Mouse (Mus musculus) CH12.LX (cell line): ENCODE measurements around the gene Ccser1. TPM values are rescaled to one million over a fixed set of nuclear protein-coding genes. Genes with fewer than 3 reads are reported as not detected.

Experiments used
- DNase-seq: peaks from one replicate; pipeline ENCODE4 v3.0.0-alpha.2; 2013; ENCODE audit errors: extremely low read depth
- H3K27ac ChIP-seq: 2 replicates; pipeline ENCODE4 v1.5.1; 2012; ENCODE audit warnings: low read depth, mild to moderate bottlenecking, control low read depth, moderate library complexity; ENCODE audit not compliant: insufficient read depth
- H3K27me3 ChIP-seq: replicated peaks from 2 replicates; pipeline ENCODE3; 2012; ENCODE audit warnings: inconsistent platforms
- H3K36me3 ChIP-seq, 2 experiments: replicated peaks in 1 of 2; 2 replicates each; pipeline versions ENCODE3 to v1.6.1; 2012; ENCODE audit warnings: inconsistent platforms in 1 of 2, low read length in 1 of 2, mild to moderate bottlenecking in 1 of 2, mixed read lengths in 1 of 2, moderate library complexity in 1 of 2; ENCODE audit not compliant: control insufficient read depth in 1 of 2, insufficient read depth in 1 of 2
- H3K4me1 ChIP-seq, 2 experiments: 2 replicates each; pipeline ENCODE4 v1.6.1; 2012; ENCODE audit warnings: inconsistent platforms in 1 of 2, moderate library complexity in 1 of 2; ENCODE audit not compliant: insufficient read depth in 2 of 2, control insufficient read depth in 1 of 2
- H3K4me2 ChIP-seq: 2 replicates; pipeline ENCODE4 v1.6.1; 2012; ENCODE audit warnings: low read depth, mild to moderate bottlenecking, control low read depth; ENCODE audit not compliant: poor library complexity, insufficient read depth, severe bottlenecking
- H3K4me3 ChIP-seq, 3 experiments: fragments of 150-350 bp in 1 of 3; sonication (generic) in 1 of 3; replicated peaks in 1 of 3; 2 replicates each; pipeline versions ENCODE3 to v1.5.1; 2011 to 2012; ENCODE audit warnings: low read depth in 2 of 3, low read length in 2 of 3, mild to moderate bottlenecking in 2 of 3, moderate library complexity in 2 of 3, control low read depth in 1 of 3, improper control_type of control experiment in 1 of 3, inconsistent platforms in 1 of 3, mixed read lengths in 1 of 3; ENCODE audit not compliant: poor library complexity in 1 of 3
- H3K79me2 ChIP-seq: replicated peaks from 2 replicates; pipeline ENCODE4 v1.6.1; 2012; ENCODE audit warnings: mild to moderate bottlenecking, moderate library complexity; ENCODE audit not compliant: control insufficient read depth, poor library complexity, insufficient read depth, severe bottlenecking; ENCODE audit errors: extremely low read depth
- H3K9ac ChIP-seq: 2 replicates; pipeline ENCODE4 v1.6.1; 2012; ENCODE audit warnings: low read depth, mild to moderate bottlenecking, control low read depth, moderate library complexity; ENCODE audit not compliant: insufficient read depth
- H3K9me3 ChIP-seq: replicated peaks from 2 replicates; pipeline ENCODE3; 2012; ENCODE audit warnings: low read length, inconsistent platforms, mixed read lengths
- BHLHE40 ChIP-seq: IDR thresholded peaks from 2 replicates; pipeline ENCODE4 v1.6.1; 2011; ENCODE audit warnings: mild to moderate bottlenecking, low read depth, low read length, improper control_type of control experiment
- CHD2 ChIP-seq: IDR thresholded peaks from 2 replicates; pipeline ENCODE4 v1.6.1; 2011; ENCODE audit warnings: low read length, improper control_type of control experiment
- CTCF ChIP-seq, 2 experiments: IDR thresholded peaks in 1 of 2; conservative IDR thresholded peaks in 1 of 2; 2 replicates each; pipeline ENCODE4 v1.5.1; 2011 to 2012; ENCODE audit warnings: low read depth in 2 of 2, low read length in 2 of 2, improper control_type of control experiment in 1 of 2, inconsistent platforms in 1 of 2, mild to moderate bottlenecking in 1 of 2, moderate library complexity in 1 of 2
- E2F4 ChIP-seq: IDR thresholded peaks from 2 replicates; pipeline ENCODE4 v1.6.1; 2011; ENCODE audit warnings: low read depth, low read length, improper control_type of control experiment; ENCODE audit not compliant: insufficient replicate concordance
- GABPA ChIP-seq: IDR thresholded peaks from 2 replicates; pipeline ENCODE4 v1.6.1; 2012; ENCODE audit warnings: low read depth, low read length, improper control_type of control experiment, inconsistent platforms; ENCODE audit not compliant: insufficient replicate concordance
- KAT2A ChIP-seq: IDR thresholded peaks from 2 replicates; pipeline ENCODE4 v1.6.1; 2012; ENCODE audit warnings: low read length, improper control_type of control experiment, inconsistent platforms; ENCODE audit not compliant: insufficient replicate concordance
- MAFK ChIP-seq: IDR thresholded peaks from 2 replicates; pipeline ENCODE4 v1.6.1; 2011; ENCODE audit warnings: low read length, improper control_type of control experiment; ENCODE audit not compliant: insufficient replicate concordance
- MEF2A ChIP-seq: IDR thresholded peaks from 2 replicates; pipeline ENCODE4 v1.6.1; 2014; ENCODE audit warnings: low read depth, mild to moderate bottlenecking, inconsistent platforms, low read length, improper control_type of control experiment, borderline replicate concordance
- MYC ChIP-seq: IDR thresholded peaks from 2 replicates; pipeline ENCODE4 v1.6.1; 2011; ENCODE audit warnings: low read depth, mild to moderate bottlenecking, improper control_type of control experiment, low read length
- NELFE ChIP-seq: IDR thresholded peaks from 2 replicates; pipeline ENCODE4 v1.6.1; 2011; ENCODE audit warnings: low read depth, low read length, improper control_type of control experiment
- NRF1 ChIP-seq: IDR thresholded peaks from 2 replicates; pipeline ENCODE4 v1.6.1; 2014; ENCODE audit warnings: low read depth, mild to moderate bottlenecking, inconsistent platforms, low read length, improper control_type of control experiment, moderate library complexity
- PAX5 ChIP-seq: IDR thresholded peaks from 2 replicates; pipeline ENCODE4 v1.6.1; 2012; ENCODE audit warnings: low read length, inconsistent platforms, mixed read lengths
- POLR2AphosphoS2 ChIP-seq: IDR thresholded peaks from 2 replicates; pipeline ENCODE4 v1.6.1; 2011; ENCODE audit warnings: low read depth, low read length, improper control_type of control experiment
- SIN3A ChIP-seq: IDR thresholded peaks from 2 replicates; pipeline ENCODE4 v1.6.1; 2012; ENCODE audit warnings: low read length, improper control_type of control experiment, inconsistent platforms
- SMC3 ChIP-seq: IDR thresholded peaks from 2 replicates; pipeline ENCODE4 v1.6.1; 2011; ENCODE audit warnings: low read depth, low read length, improper control_type of control experiment
- TBP ChIP-seq: conservative IDR thresholded peaks from 2 replicates; pipeline ENCODE4 v1.6.1; 2011; ENCODE audit warnings: low read depth, low read length, improper control_type of control experiment
- USF1 ChIP-seq: IDR thresholded peaks from 2 replicates; pipeline ENCODE4 v1.6.1; 2014; ENCODE audit warnings: low read depth, mild to moderate bottlenecking, inconsistent platforms, low read length, improper control_type of control experiment
- USF2 ChIP-seq: conservative IDR thresholded peaks from 2 replicates; pipeline ENCODE4 v1.6.1; 2011; ENCODE audit warnings: low read depth, low read length, improper control_type of control experiment
- ZC3H11A ChIP-seq: IDR thresholded peaks from 2 replicates; pipeline ENCODE4 v1.6.1; 2012; ENCODE audit warnings: low read depth, mild to moderate bottlenecking, inconsistent platforms, low read length, improper control_type of control experiment
- ZMIZ1 ChIP-seq: IDR thresholded peaks from 2 replicates; pipeline ENCODE4 v1.6.1; 2012; ENCODE audit warnings: low read depth, mild to moderate bottlenecking, inconsistent platforms, low read length, improper control_type of control experiment
- dilution Hi-C: fragments of 300-500 bp; cut with MboI; formaldehyde crosslinking; loops from 2 replicates; pipeline ENCODE4 v1.14.3; 2020; ENCODE audit warnings: low sequenced_read_pairs; ENCODE audit not compliant: extremely low pct_unique_long_range_greater_than_20kb, extremely low pct_ligation_motif_present
- in situ Hi-C: fragments of 300-500 bp; cut with MboI; formaldehyde crosslinking; loops from 3 replicates; pipeline ENCODE4 v1.14.3; 2019; ENCODE audit warnings: low sequenced_read_pairs, low pct_ligation_motif_present, low pct_unique_long_range_greater_than_20kb, mixed read lengths
- polyA plus RNA-seq: library from polyadenylated mRNA; unstranded; fragments of >175 nt; gene quantifications from 2 replicates; pipeline ENCODE4 v1.2.1, GENCODE M21; 2012; ENCODE audit warnings: low read depth; ENCODE audit not compliant: insufficient read length
- total RNA-seq, 2 experiments: library from RNA; depleted of rRNA; stranded (reverse); fragments of 300-350 nt in 1 of 2; fragments of >200 nt in 1 of 2; gene quantifications; 2 replicates each; pipeline ENCODE4 v1.2.3; 2012 to 2014

Gene Ccser1
- total and polyA plus RNA-seq, 3 experiments, result not detected

- H3K27me3 ChIP-seq, result no peaks in the 10 kb centered on the region
- H3K9ac ChIP-seq, result no peak overlapping the region
- no peak for TF ChIP-seq CTCF (conservative IDR thresholded peaks at IDR 0.05 in 1 of 2, IDR thresholded peaks at IDR 0.05 in 1 of 2; ENCODE audit: low read depth in 2 of 2, low read length in 2 of 2)
- no peak for TF ChIP-seq USF1
- TF ChIP-seq MEF2A, result no peak
- TF ChIP-seq ZMIZ1, result no peak
- TF ChIP-seq CHD2, result no peak
- no peak for TF ChIP-seq SIN3A
- TF ChIP-seq POLR2AphosphoS2, result no peak
- TF ChIP-seq MAFK, result no peak
- no peak for TF ChIP-seq GABPA
- no peak for TF ChIP-seq NRF1
- TF ChIP-seq TBP, result no peak
- TF ChIP-seq SMC3, result no peak
- TF ChIP-seq KAT2A, result no peak
- no peak for TF ChIP-seq PAX5
- no peak for TF ChIP-seq ZC3H11A
- TF ChIP-seq USF2, result no peak
- TF ChIP-seq MYC, result no peak
- TF ChIP-seq E2F4, result no peak
- TF ChIP-seq BHLHE40, result no peak
- TF ChIP-seq NELFE, result no peak
- no peak overlapping the region for H3K4me3 ChIP-seq
- in situ Hi-C loops (no loop called here), dilution Hi-C loops (no loop called here)
- no peaks in the 10 kb centered on the region for H3K4me1 ChIP-seq
- H3K79me2 ChIP-seq, result no peaks in the 10 kb centered on the region
- no peak overlapping the region for H3K27ac ChIP-seq
- H3K4me2 ChIP-seq, result no peak overlapping the region
- H3K36me3 ChIP-seq, result no peaks in the 10 kb centered on the region
- peaks cover 36% of the 10 kb centered on the region for H3K9me3 ChIP-seq
- DNase-seq, result no peak
These were observed 582.0 kb downstream of the Ccser1 start for GRCm38 (mm10) chr6:61762135-61762534.

GRCm38 (mm10) chr6:61763379-61763778 lies 583.3 kb downstream of the Ccser1 start:
- TF ChIP-seq POLR2AphosphoS2 (no peak), ZC3H11A (no peak), SIN3A (no peak)
- TF ChIP-seq, all 38 proteins: peak for 0
- Histone ChIP-seq H3K79me2 (no peaks in the 10 kb centered on the region), H3K27me3 (no peaks in the 10 kb centered on the region), H3K9ac (no peak overlapping the region), H3K4me3 (no peak overlapping the region), H3K4me1 (no peaks in the 10 kb centered on the region), H3K9me3 (peaks cover 35% of the 10 kb centered on the region), H3K4me2 (no peak overlapping the region), H3K36me3 (no peaks in the 10 kb centered on the region), H3K27ac (no peak overlapping the region)
- dilution Hi-C loops, result no loop called here
- in situ Hi-C loops, result no loop called here
- no peak for DNase-seq
